Mouse (Mus musculus) kidney, postnatal 4 days (tissue): ENCODE measurements around the gene Tspan5.

ENCODE experiments used
- DNase-seq, 2 experiments: peaks; one replicate each; pipeline ENCODE4 v3.0.0; 2021; ENCODE audit warnings: mixed read lengths in 2 of 2

The Tspan5 gene

DNA sequence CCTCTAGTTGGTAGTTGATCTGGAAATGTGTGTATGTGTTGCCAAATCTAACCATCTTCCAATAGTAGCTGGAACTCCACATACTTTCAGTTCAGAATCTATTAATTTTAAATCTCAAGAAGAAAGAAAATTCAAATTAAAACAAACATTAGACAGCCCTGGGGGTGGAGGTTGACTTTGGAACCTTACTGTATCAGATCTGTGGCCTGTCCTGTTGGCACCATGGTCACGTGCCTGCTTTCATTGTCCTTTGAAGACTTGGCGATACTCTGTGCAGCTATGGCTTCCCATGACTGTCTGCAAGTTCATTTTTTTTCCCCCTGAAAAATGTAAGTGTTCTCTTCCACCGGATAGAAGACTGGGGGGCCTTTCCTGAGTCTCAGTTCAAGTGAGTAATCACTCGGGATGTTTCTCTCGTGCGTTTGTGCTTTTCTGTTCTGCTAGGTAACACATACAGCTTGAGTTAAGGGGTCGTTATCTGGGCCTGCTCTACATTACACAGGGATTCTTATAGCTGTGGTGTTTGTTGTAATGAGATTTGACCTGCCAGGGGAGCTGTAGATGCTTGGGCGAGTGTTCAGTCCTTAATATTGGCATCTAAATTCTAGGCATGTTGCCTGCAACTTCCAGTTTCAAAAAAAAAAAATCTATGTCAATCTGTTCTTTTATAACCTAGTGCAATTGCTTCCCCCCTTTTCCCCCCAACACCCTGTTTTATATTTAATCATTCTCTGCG lies 32.0 kb downstream of the Tspan5 start:
- no peak for DNase-seq

DNA sequence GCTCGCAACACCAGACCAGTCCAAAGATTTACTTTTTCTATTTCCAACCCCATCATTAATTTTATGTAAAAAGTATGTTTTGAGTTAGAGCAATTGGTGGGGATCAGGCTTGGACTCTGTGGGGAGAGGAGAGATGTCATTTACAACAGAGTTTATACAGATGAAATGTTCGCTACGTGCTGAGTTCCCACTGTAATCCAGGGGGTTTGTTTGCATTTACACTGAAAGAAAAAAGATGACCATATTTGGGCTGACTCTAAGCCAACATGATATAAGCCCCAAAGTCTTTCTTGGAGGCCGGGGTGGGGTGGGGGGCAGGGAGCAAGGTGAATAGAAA lies 32.6 kb downstream of the Tspan5 start:
- no peak for DNase-seq

DNA sequence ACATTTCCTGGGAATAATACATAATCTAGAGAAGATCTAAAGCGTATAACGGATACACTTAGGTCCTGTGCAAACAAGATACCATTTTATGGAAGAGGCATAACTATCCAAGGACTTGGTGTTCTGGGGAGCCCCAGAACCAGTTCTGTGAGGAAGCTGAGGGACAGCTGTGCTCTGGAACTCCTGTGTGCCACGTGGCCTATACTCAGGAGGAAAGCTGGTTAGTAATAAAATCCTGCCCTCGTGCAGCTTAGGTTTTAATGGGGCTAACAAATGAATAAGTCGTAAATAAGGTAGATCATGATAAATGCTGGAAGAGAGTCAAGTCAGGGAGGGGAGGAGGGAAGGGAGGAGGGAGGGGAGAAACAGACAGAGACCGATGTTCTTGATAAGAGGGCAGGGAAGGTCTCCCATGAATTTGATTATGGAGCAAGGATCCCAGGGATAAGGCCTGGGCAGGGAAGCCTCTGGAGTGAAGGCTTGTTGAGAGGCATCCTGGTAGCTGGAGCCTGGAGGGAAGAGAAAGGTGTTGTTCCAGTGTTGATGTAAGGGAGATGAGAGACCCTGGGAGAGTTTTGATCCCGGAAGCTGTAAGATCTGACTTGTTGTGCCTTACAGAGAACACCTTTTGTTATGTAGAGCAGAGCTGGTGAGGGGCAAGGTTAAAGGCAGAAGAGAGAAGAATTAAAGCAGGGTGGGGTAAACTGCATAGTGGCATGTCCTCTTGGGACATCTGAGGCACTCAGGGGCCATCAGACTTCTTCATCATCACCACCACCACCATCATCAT lies 34.1 kb downstream of the Tspan5 start:
- no peak for DNase-seq

DNA sequence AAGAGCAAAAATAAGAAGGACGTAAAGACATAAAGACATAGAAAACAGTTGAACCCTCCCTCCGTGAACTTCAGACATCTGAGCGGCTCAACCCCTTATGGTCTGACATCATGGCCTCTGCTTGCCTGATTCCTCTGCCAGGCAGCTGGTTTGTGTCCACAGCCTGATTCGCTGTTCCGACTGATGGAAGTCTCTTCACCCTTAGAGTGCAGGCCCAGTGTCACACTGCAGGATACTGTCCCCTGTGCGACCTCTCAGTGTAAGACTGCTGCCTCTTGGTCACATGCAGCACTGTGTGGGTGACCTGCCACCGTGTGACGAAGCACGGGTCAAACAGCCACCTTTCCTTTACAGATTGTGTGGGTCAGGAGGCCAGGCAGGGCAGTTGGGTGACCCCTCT lies 39.5 kb downstream of the Tspan5 start:
- peak; percentile 29 to 51 for DNase-seq

DNA sequence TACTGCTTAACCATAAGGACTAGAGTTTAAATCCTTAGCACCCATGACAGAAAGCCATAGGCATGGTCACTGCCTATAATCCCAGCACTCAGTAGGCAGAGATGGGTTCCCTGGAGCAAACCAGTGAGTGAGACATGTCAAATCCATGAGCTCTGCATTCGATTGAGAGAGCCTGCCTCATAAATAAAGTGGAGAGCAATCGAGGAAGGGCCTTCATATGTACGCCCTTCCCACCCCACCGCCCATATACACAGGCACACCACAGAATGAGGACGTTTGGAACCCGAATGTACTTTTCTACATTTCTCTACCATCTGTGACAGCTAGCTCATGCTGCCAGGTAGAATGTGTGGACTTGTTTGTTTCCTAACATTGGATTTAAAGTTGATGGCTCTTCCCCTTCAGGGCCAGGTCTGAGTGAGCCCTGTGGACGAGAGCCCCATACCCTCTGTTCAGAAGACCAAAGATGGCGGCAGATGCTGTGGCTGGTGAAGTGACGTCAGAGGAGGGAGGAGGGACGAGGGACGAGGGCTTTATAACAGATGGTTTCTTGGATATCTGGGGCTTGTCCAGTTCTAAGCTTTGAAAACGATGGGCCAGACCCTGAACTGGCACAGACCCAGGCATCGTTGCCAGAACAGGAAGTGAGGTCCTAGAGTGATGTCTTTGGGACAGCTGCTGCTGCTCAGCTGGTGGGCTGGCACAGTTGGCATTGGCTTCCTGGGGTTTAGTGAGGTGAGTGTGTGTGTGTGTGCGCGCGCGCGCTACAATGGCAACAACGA lies 42.1 kb downstream of the Tspan5 start:
- no peak for DNase-seq

DNA sequence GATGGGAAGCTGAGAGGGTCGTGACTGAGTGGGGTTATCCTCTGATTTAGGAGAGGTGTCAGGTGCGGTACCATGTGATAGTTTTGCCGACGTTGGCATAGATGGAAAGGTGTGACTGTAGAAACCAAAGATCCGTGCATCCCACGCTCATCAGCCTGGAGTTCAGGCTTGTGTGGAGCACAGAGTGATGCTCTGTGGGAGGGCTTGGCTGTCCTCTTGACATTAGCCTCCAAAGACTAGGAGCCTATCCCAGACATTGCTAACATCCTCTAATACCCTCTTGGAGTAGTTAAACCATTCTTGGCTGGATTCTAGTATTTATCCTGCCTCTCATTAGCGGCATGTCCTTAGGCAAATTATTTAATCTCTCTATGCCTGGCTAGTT lies 42.6 kb downstream of the Tspan5 start:
- no peak for DNase-seq

DNA sequence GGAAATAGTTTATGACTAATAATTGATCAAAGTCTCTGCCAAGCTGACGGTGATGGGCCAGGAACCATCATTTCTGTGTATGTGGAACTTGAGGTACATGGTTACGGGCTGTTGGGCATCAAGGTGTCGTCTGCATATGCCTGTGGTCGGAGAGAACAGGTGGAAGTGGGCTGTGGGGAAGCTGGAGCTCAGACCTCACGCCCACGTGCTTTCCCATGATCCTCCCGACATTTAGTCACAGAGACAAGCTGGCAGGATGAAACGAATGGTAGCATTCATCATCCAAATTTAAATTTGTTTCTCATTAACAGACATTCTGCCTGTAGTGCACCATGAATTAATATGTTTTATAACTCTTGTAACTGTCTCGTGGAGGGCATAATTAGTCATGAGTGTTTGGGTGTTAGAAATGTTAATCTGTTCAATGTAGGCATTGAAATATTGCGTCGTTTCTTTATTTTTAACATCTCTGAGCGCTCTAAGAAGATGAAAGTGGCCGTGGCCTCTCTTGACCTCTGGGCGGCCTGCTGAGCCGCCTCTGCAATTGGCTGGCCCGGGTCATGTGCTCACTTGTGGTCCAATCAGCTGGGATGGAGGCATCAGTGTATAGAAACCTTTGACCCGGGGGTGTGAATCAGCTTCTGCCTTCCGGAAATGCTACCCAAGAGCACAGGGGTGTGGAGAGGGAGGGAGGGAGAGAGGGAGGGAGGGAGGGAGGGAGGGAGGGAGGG lies 45.9 kb downstream of the Tspan5 start:
- DNase-seq = no peak

DNA sequence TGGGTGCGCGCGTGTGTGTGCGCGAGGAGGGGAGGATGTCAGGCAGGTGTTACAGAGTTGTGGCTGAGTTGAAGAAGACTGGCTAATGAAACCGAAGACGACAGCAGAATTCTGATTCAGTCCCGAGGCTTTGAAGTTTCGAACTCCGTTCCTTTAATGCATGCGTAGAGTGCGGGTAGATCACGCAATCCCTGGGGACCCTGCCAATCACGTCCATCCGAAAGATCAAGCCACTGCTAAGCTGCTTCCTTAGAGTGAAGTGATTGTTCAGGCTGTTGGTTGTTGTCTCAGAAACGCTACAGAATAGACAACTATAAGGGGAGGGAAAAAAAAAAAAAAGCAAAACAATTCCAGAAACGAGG lies 46.5 kb downstream of the Tspan5 start:
- DNase-seq = no peak

DNA sequence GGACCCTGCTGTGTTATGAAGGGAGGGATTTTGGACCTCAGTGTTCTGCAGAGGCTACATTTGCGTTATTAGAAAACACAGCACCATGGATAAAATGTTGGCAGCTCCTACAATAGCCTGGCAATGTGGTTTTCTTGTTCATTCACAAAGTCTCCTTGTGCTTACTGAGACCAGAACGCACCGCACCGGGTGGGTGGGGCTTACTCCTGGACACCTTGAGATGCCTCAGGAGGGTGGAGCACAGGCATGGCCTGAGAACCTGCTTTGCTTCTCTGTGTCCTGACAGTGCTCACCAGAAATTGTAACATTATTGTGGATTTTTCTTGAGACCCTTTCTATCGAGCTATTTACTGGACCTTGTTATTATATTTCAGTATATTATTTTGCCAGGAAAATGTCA lies 47.3 kb downstream of the Tspan5 start:
- no peak for DNase-seq

DNA sequence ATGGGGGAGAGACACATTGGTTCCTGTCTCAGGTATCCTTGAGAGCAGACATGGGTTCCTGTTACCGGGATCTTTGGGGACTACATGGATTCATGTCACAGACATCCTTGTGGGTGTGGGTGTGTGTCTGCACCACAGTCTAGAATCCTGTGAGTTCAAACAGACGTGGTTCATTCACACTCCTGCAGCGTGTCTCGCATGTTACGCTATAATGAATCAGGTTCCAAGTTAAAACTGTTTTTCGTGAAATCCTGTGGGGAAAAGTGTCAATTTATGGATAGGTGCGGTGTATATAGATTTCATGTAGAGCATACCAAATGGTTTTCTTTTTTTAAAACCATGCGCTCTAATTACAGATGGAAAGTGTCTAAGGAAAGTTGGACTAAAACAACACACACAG lies 52.5 kb downstream of the Tspan5 start:
- DNase-seq = no peak

DNA sequence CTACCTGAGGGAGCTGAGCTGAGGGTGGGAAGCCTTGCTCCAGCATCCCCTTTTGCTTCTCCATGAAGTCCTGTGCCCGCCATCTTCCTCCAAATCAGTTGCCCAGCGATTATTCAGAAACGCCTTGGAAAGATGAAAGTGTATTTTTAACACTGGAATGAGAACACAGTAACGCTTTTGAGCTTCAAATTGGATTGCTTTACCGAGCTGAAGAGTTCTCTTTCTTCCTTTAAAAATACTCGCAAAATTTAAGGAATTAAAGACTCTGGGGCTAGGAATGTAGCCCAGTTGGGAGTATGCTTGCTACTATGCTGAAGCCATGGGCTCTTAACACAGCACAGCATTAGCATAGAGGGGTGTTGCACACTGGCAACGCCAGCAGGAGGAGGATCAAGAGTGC lies 54.0 kb downstream of the Tspan5 start:
- no peak for DNase-seq

DNA sequence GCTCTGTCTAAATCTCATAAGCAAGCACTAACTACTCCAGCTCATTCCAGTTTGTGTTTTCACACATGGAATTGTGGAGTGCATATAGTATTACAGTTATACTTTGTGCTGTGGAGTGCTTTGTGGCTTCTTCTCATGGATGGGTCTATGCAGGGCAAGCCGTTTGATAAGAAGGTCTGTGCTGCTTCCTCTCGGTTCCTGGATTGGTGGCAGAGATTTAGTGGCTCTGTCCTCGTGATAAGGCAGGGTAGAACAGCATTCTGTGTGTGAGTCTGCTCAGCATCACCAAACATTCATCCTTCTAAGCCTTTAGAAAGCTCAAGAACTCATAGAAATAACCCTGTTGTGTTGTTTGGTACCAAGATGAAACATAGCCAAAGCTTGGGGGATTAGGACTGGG lies 54.6 kb downstream of the Tspan5 start:
- no peak for DNase-seq

DNA sequence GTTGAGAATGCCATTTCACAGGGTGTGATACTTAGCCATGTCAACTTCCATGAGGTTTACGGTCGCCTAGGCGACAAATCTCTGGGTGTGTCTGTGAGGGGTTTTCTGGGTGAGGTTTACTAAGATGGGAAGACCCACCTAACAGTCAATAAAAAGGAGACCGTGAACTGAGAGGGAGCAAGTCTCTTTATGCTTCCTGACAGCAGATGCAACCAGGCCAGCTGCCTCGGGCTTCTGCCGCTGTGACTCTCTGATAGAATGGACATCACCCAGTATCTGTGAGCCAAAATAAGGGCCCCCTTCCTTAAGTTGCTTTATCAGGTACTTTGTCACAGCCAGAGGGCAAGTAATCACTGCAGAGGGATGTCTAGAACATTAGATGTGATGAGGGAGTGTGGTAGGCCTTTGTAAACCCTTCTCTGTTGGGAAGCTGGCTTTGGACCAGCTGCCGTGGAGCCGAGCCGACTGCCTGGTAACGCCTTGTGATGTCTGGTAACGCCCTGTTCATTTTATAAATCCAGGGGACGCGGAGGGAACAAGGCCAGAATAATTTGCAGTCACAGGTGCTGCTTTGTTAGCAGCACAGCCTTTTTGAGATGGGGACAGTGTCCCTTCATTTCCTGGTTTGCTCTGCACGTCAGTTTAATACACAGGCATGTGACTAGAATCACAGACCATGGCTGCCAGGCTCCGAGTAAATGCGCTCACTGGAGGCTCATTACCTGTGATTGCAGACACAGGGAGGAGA lies 58.8 kb downstream of the Tspan5 start:
- no peak for DNase-seq

DNA sequence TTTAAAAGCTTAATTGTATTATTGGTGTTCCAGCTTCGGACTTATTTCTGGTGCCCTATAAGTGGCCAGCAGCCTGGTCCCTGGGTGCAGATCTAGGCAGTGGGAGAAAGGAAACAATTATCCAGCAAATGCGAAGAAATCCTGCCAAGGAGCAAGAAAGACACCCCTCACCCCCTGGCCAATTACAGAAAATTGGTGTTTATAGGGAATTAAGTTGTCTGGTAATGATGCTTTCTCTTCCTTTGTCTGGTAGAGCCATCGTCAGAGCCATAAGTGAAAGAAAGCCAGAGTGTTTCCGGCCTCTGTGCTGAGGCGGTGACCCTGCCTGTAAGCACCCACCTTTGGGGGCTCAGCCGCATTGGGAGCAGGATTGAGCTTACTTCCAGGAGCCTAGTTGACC lies 59.7 kb downstream of the Tspan5 start:
- no peak for DNase-seq

DNA sequence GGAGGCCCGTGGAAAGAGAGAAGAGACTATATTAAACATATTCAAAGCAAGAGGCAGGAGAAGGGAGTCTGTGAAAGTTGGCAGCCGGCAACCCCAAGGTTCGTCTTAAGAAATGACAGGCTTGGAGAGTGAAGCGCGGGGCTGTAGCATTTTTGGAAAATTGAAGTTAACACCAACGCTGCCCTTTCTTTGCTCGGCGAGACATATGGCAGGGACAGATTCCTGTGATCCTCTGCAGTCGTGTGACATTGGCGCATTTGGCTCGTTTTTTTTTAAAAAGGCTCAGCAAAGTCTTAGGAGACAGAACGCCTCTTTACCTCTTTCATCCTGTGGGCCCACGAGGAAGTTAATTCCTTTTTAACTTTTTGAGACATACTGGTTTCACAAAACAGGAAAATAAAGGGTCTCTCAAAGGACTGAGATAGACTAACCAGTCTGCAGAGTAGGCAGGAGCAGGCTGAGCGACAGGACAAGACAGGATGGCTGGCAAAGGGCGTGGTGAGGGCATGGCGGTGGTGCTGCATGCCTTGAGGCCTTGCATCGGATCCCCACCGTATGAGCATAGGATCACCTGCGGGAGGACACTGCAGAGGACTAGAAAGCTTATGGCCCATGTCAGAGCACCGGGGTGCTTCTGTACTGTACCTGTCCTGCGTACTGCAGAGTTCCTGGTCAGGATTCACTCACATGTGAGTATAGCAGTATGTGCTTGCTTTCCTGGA lies 60.9 kb downstream of the Tspan5 start:
- DNase-seq = no peak

DNA sequence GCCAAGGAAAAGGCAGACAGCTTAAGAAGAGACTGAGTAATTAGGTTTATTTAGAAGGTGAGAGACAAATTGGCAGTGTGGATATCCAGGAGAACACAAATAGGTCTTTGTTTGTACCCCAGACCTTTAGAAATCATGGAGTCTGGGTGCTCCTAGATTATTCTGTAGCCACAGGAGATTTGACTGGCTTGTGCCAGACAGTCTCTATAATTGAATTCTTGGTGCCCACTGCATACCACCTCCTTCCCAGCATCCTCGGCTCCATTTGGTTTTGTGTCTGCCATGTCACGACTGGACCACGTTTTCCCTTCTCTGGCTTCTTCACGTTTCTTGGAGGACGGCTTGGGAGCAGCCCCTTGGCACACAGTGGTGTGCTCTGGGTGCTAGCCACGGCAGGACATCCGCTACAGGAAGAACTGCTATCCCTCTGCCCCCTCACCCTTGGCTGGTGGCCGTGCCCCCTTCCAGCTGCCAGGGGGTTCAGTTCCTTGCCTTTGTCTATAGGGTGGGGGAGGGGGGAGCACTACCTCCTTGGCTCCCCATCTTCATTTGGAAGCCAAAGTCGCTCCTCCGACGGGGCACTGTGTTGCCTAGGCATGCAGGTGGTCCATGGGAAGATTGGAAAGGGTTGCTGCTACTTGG lies 61.6 kb downstream of the Tspan5 start:
- no peak for DNase-seq

DNA sequence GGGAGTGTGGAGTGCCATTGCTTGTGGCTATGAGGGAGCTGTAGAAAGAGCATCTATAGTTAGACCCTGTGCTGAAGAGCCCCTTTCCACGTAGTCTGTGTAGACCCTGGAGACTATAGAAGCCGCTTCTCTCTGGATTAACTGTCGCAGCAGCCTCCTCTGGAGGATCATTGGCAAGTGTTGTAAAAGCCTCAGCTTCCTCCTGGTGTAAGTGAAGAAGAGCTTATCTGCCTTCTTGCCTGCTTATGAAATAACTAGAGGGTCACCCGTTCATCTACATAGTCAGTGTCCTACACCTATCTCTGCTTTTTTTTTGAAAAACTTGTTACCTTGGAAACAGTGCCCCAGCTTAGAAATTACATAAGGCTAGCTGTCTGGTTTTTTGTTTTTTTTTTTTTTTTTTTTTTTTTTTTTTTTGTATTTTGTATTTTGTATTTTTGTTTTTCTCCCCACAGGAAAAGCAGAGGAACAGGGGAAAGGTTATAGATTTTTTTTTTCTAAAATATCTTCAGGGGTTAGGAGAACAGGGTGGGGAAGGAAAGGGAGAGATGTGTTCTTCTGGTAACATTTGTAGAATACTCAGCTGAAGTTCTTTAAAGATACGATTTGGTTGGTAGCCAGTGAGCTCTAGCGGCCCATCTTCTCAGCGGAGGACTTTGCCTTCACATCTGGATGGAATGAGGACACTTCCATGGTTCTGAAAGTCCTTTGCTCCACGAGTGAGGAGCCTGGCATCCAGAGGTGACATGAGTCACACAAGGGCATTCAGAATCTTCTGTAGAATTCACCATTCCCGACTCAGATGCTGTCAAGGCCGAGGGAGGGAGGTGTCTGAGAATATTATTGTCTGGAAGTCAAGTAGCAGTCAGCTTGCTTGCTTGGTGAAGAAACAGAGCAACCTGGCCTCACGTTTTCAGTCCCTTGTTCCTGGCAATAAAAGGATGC lies 62.4 kb downstream of the Tspan5 start:
- no peak for DNase-seq

DNA sequence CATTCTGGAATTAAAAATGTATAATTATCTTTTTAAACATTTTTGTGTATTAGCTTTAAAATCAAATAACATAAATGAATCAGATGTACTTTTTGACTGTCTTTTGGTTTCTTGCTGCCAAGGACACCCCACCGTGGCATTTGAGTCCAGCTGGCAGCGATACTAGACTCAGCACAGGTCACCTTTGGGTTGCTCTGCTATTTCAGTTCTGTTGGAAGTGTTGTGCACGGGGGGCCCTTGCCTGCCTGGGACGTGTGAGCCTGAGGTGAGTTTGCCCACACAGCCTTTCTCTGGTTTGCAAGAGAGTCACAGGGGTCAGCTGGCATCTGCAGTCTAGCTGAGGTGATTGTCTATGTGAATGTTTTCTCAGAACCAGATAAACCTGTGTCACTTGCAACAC lies 65.8 kb downstream of the Tspan5 start:
- DNase-seq = no peak

DNA sequence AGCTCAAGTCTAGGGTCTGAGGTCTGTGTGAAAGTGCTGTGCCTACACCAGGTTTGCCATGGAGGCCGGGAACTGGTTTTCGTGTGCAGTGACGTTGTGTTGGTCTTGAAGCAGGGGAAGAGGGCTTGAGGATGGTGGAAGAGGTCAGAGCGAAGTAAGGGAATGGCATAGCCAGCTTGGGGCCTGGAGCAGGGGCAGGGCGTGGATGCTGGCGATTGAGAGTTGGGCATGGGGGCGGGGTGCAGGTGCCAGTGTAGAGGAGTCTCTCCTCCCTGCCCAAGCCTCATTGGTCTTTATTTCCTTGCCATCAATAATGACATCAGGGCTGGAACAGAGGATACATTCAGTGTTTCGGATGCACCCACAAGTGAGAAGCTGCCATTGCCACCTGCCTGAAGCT lies 67.5 kb downstream of the Tspan5 start:
- no peak for DNase-seq

DNA sequence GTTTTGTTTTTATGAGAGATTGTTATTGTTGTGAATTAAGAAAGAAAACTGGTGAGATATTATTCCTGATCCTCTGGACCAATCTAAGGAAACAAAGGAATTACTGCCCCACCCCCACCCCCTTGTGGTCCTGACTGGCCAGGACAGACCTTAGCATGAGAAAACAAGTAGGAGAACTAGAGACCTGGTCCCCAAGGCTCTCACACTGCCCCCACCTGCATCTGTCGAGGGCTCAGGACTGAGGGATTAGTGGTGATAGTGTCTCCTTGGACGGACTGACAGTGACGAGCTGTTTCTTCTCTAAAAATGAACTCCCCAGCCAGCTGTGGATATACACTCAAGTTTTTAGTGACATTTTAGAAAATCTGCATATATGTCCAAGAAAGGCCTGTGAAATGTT lies 70.6 kb downstream of the Tspan5 start:
- no peak for DNase-seq
